Mouse (Mus musculus) myocyte (in vitro differentiated cells): ENCODE measurements around the gene Tbc1d13.

Experiments
- CEBPB ChIP-seq: IDR thresholded peaks from 2 replicates; pipeline ENCODE4 v1.6.1; 2011; ENCODE audit warnings: mild to moderate bottlenecking, moderate library complexity; ENCODE audit not compliant: poor library complexity, insufficient read depth, severe bottlenecking
- MAX ChIP-seq: IDR thresholded peaks from one replicate; pipeline ENCODE4 v1.6.1; 2011; ENCODE audit warnings: low read depth, mild to moderate bottlenecking, control low read depth
- MYOG ChIP-seq, 3 experiments: IDR thresholded peaks; one replicate each; pipeline ENCODE4 v1.6.1; 2011; ENCODE audit warnings: control low read depth in 2 of 3, low read depth in 2 of 3, mild to moderate bottlenecking in 2 of 3; ENCODE audit not compliant: insufficient read length in 2 of 3, control insufficient read depth in 1 of 3, insufficient read depth in 1 of 3
- POLR2A ChIP-seq: IDR thresholded peaks from one replicate; pipeline ENCODE4 v1.6.1; 2011; ENCODE audit warnings: low read depth, mild to moderate bottlenecking, control low read depth, moderate library complexity; ENCODE audit not compliant: insufficient read length
- POLR2AphosphoS2 ChIP-seq: IDR thresholded peaks from one replicate; pipeline ENCODE4 v1.6.1; 2011; ENCODE audit warnings: low read depth, control low read depth; ENCODE audit not compliant: insufficient read length
- REST ChIP-seq: IDR thresholded peaks from one replicate; pipeline ENCODE4 v1.6.1; 2011; ENCODE audit warnings: mild to moderate bottlenecking, control low read depth, moderate library complexity; ENCODE audit not compliant: insufficient read depth, insufficient read length
- USF1 ChIP-seq: IDR thresholded peaks from one replicate; pipeline ENCODE4 v1.6.1; 2011; ENCODE audit warnings: low read depth, mild to moderate bottlenecking, control low read depth, moderate library complexity

- TF ChIP-seq MAX (no peak), POLR2A (no peak), MYOG (IDR thresholded peaks at IDR 0.05; ENCODE audit: control insufficient read depth in 1 of 3, insufficient read depth in 1 of 3, insufficient read length in 2 of 3, low read depth in 2 of 3) (no peak), CEBPB (no peak), USF1 (no peak), REST (no peak), POLR2AphosphoS2 (no peak)
Observed at GRCm38 (mm10) chr2:30166677-30167076, 33.1 kb downstream of the Tbc1d13 start.
